Mouse (Mus musculus): ENCODE data around the gene Ints6.

- TF ChIP-seq GATA1 (IDR thresholded peaks at IDR 0.05; ENCODE audit: low read length) (no peak), TAL1 (IDR thresholded peaks at IDR 0.05; ENCODE audit: low read length) (no peak)
These were observed 37.7 kb upstream of the Ints6 start for GRCm38 (mm10) chr14:62798608-62799101.
